Mouse (Mus musculus): Measurements from ENCODE around the gene Lrat. TPM values are rescaled to one million over a fixed set of nuclear protein-coding genes. Genes with fewer than 3 reads are reported as not detected.

Lrat gene
- polyA plus RNA-seq, 2 experiments = 0.69 to 1.2 TPM

DNA sequence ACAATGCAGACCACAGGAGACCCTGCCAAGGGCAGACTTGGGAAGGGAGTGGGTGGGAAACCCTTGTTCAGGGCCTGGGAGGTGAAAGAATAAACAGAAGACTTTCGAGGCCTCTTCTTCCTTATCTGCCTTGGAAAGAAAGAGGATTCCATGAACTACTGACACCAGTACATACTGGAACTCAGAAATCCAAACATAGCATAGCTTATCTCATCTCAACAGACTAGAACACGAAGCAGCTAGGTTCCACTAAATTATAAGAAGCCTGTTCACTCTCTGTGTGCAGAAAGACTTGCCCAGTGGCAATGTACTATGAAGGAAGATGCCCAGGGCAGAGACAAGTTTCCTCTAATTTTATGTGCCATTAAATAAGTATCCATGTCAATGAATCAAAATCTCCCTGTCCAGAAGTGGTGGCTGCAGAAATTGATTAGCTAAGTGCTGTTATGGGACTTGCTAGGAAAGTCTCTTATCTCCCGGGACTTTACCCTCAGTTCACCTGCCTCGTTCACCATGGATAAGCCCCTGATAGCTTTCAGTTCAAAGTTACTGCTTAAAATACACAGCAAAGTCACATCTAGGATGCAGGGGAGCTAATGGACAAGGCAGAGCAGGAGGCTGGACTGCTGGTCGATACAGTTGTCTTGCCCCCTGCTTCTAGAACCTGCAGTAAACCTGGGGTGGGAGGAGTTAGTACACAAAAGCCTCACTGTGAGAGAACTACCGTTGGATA, 42.8 kb upstream of the Lrat start:
- ATAC-seq (ENCODE audit: insufficient read depth) (no peak), DNase-seq (ENCODE audit: low read depth in 3 of 3, low spot score in 3 of 3) (peak in 1 of 3 experiments; percentile 2)
- H3K9ac ChIP-seq (replicated peaks) = no peak overlapping the region
- no peak overlapping the region for H3K4me3 ChIP-seq (ENCODE audit: insufficient read depth in 1 of 2, low read depth in 2 of 2, low read length in 2 of 2)
- H3K36me3 ChIP-seq (replicated peaks; ENCODE audit: control insufficient read depth, insufficient read depth, low read depth) = no peaks in the 10 kb centered on the region
- no peak overlapping the region for H3K27ac ChIP-seq
- peaks cover 0 to 5% of the 10 kb centered on the region in 2 experiments; a peak in 1 of 4 replicates for H3K4me1 ChIP-seq (replicated peaks; ENCODE audit: control insufficient read depth in 2 of 2, insufficient read depth in 2 of 2, low read length in 1 of 2)
- no peaks in the 10 kb centered on the region for H3K27me3 ChIP-seq (ENCODE audit: control insufficient read depth, insufficient read depth, low read length)
- 28% methylated on average over 6 of the region's 6 CpGs for WGBS (ENCODE audit: insufficient replicate concordance)
- TF ChIP-seq EP300 (IDR thresholded peaks at IDR 0.05; ENCODE audit: low read depth) = no peak
- H3K4me2 ChIP-seq (ENCODE audit: low read depth) = no peak overlapping the region
- no peaks in the 10 kb centered on the region for H3K9me3 ChIP-seq (ENCODE audit: control insufficient read depth, low read length)

DNA sequence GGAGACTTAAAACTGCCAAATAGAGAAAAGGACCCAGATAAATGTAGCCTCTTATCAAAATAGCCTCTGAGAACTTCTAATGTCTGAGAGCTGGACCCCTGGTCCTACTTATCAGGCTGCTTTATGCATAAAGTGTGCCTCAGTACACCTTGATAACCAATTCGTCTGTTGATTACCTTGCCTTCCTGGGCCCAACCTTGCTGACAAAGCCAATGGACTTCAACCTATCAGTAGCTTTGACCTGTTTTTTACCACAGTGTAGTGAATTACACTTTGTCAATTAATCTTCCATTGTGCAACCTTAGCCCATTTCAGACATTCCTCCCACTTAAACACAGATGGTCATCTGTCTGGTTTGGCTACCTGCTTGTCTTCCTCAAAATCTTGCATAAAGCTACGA, 24.1 kb upstream of the Lrat start:
- TF ChIP-seq CTCF (IDR thresholded peaks at IDR 0.05; ENCODE audit: low read depth) (no peak), EP300 (IDR thresholded peaks at IDR 0.05; ENCODE audit: low read depth) (no peak)
- H3K4me3 ChIP-seq (ENCODE audit: insufficient read depth in 1 of 2, low read depth in 2 of 2, low read length in 2 of 2) = no peak overlapping the region
- H3K9me3 ChIP-seq (ENCODE audit: control insufficient read depth, low read length) = no peaks in the 10 kb centered on the region
- H3K36me3 ChIP-seq (replicated peaks; ENCODE audit: control insufficient read depth, insufficient read depth, low read depth) = no peaks in the 10 kb centered on the region
- no peaks in the 10 kb centered on the region for H3K27me3 ChIP-seq (ENCODE audit: control insufficient read depth, insufficient read depth, low read length)
- DNase-seq (ENCODE audit: low read depth in 3 of 3, low spot score in 3 of 3) = no peak
- no peak overlapping the region for H3K4me2 ChIP-seq (ENCODE audit: low read depth)
- no peak for ATAC-seq (ENCODE audit: insufficient read depth)
- H3K4me1 ChIP-seq (replicated peaks; ENCODE audit: control insufficient read depth in 2 of 2, insufficient read depth in 2 of 2, low read length in 1 of 2) = no peaks in the 10 kb centered on the region
- WGBS (ENCODE audit: insufficient replicate concordance) = 69% methylated on average over 2 of the region's 2 CpGs
- H3K27ac ChIP-seq = no peak overlapping the region
- H3K9ac ChIP-seq (replicated peaks) = no peak overlapping the region

GRCm38 (mm10) chr3:82915632-82916031, 11.9 kb upstream of the Lrat start:
- Histone ChIP-seq H3K4me3 (ENCODE audit: insufficient read depth in 1 of 2, low read depth in 2 of 2, low read length in 2 of 2) (no peak overlapping the region), H3K27ac (no peak overlapping the region), H3K4me1 (replicated peaks; ENCODE audit: control insufficient read depth in 2 of 2, insufficient read depth in 2 of 2, low read length in 1 of 2) (no peaks in the 10 kb centered on the region), H3K36me3 (replicated peaks; ENCODE audit: control insufficient read depth, insufficient read depth, low read depth) (no peaks in the 10 kb centered on the region), H3K27me3 (ENCODE audit: control insufficient read depth, insufficient read depth, low read length) (no peaks in the 10 kb centered on the region), H3K9ac (replicated peaks) (no peak overlapping the region), H3K9me3 (ENCODE audit: control insufficient read depth, low read length) (no peaks in the 10 kb centered on the region), H3K4me2 (ENCODE audit: low read depth) (no peak overlapping the region)
- WGBS (ENCODE audit: insufficient replicate concordance) = 25% methylated on average over 1 of the region's 1 CpGs
- no peak for DNase-seq (ENCODE audit: low read depth in 3 of 3, low spot score in 3 of 3)
- TF ChIP-seq EP300 (IDR thresholded peaks at IDR 0.05; ENCODE audit: low read depth) = no peak
- TF ChIP-seq CTCF (IDR thresholded peaks at IDR 0.05; ENCODE audit: low read depth) = no peak
- no peak for ATAC-seq (ENCODE audit: insufficient read depth)

- no peaks in the 10 kb centered on the region for H3K9me3 ChIP-seq (ENCODE audit: control insufficient read depth, low read length)
- no peak overlapping the region for H3K4me2 ChIP-seq (ENCODE audit: low read depth)
- H3K36me3 ChIP-seq (replicated peaks; ENCODE audit: control insufficient read depth, insufficient read depth, low read depth) = no peaks in the 10 kb centered on the region
- DNase-seq (ENCODE audit: low read depth in 3 of 3, low spot score in 3 of 3) (no peak), ATAC-seq (ENCODE audit: insufficient read depth) (no peak)
- no peaks in the 10 kb centered on the region for H3K4me1 ChIP-seq (replicated peaks; ENCODE audit: control insufficient read depth in 2 of 2, insufficient read depth in 2 of 2, low read length in 1 of 2)
- H3K27ac ChIP-seq = no peak overlapping the region
- no peak overlapping the region for H3K4me3 ChIP-seq (ENCODE audit: insufficient read depth in 1 of 2, low read depth in 2 of 2, low read length in 2 of 2)
- TF ChIP-seq CTCF (IDR thresholded peaks at IDR 0.05; ENCODE audit: low read depth) = no peak
- no peak for TF ChIP-seq EP300 (IDR thresholded peaks at IDR 0.05; ENCODE audit: low read depth)
- 23% methylated on average over 2 of the region's 2 CpGs for WGBS (ENCODE audit: insufficient replicate concordance)
- peaks cover 9% of the 10 kb centered on the region for H3K27me3 ChIP-seq (ENCODE audit: control insufficient read depth, insufficient read depth, low read length)
- H3K9ac ChIP-seq (replicated peaks) = no peak overlapping the region
Observed at GRCm38 (mm10) chr3:82908671-82909070, 4.9 kb upstream of the Lrat start.

DNA sequence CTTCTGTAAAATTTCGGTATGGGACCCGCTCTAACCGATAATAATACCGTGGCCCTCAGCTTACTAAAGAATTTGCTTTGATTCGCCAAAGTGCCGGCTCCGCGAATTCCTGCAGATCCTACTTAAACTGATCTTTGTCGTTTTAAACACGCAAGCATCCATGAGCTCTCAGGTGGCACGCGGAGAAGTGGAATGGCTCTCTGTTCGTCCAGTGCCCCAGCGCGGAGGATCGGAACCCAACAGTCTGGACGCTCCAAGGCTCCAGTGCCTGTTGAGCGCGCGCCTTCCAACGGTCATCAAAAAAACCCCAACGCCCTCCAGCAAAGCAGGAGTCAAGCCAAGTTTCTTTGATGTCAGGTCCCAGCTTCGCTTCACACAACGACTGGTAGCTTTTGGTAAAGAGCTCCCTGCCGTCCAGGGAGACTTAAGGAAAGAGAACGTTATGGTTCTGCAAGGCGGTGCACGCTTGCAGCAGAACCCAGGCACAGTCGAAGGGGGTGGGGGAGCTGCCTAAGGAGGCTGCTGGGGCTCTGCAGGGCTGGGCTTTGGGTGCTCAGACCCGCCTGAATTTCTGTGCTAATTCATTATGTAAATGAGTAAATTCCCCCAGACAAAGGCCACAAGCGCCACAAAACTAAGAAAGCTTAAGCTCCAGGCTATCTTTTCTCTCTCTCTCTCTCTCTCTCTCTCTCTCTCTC, 587 bp upstream of the Lrat start:
- Histone ChIP-seq H3K36me3 (replicated peaks; ENCODE audit: control insufficient read depth, insufficient read depth, low read depth) (no peaks in the 10 kb centered on the region), H3K4me2 (ENCODE audit: low read depth) (peak overlapping the region; percentile 52), H3K9me3 (ENCODE audit: control insufficient read depth, low read length) (no peaks in the 10 kb centered on the region), H3K27ac (no peak overlapping the region), H3K9ac (replicated peaks) (no peak overlapping the region), H3K4me3 (ENCODE audit: insufficient read depth in 1 of 2, low read depth in 2 of 2, low read length in 2 of 2) (peak overlapping the region; percentile 1 to 20; a peak in 2 of 4 replicates), H3K27me3 (ENCODE audit: control insufficient read depth, insufficient read depth, low read length) (peaks cover 17% of the 10 kb centered on the region), H3K4me1 (replicated peaks; ENCODE audit: control insufficient read depth in 2 of 2, insufficient read depth in 2 of 2, low read length in 1 of 2) (no peaks in the 10 kb centered on the region)
- TF ChIP-seq CTCF (IDR thresholded peaks at IDR 0.05; ENCODE audit: low read depth) (no peak), EP300 (IDR thresholded peaks at IDR 0.05; ENCODE audit: low read depth) (no peak)
- no peak for ATAC-seq (ENCODE audit: insufficient read depth)
- under 1% methylated on average over 31 of the region's 31 CpGs for WGBS (ENCODE audit: insufficient replicate concordance)
- DNase-seq (ENCODE audit: low read depth in 3 of 3, low spot score in 3 of 3) = no peak
